Mouse (Mus musculus): ENCODE results near the gene Cpsf2. TPM values are rescaled to one million over a fixed set of nuclear protein-coding genes. Genes with fewer than 3 reads are reported as not detected.

The Cpsf2 gene
- polyA plus RNA-seq, 1 experiment from 2014 or later = 43.3 TPM

- no peak for ATAC-seq (ENCODE audit: low FRiP score)
- H3K9ac ChIP-seq (ENCODE audit: low read depth, low read length) = no peak overlapping the region
- H3K4me2 ChIP-seq (replicated peaks; ENCODE audit: low read depth, low read length) = peak overlapping the region; percentile 78; the same call in 1 of the 2 replicates
- no peaks in the 10 kb centered on the region for H3K27me3 ChIP-seq (ENCODE audit: control insufficient read depth, insufficient read depth, low read length)
- H3K27ac ChIP-seq (ENCODE audit: low read depth, low read length) = no peak overlapping the region
- WGBS = 94% methylated on average over 10 of the region's 10 CpGs
- no peaks in the 10 kb centered on the region for H3K36me3 ChIP-seq (ENCODE audit: control insufficient read depth, insufficient read depth, low read length)
- H3K9me3 ChIP-seq (ENCODE audit: control insufficient read depth, low read length) = no peaks in the 10 kb centered on the region
- no peaks in the 10 kb centered on the region; the same call in 1 of the 2 replicates for H3K4me1 ChIP-seq (replicated peaks; ENCODE audit: control insufficient read depth, insufficient read depth, low read length)
- H3K4me3 ChIP-seq (ENCODE audit: low read depth, low read length) = no peak overlapping the region
- DNase-seq (ENCODE audit: low spot score) = no peak
Measured at GRCm38 (mm10) chr12:101977404-101977915, 1.7 kb downstream of the Cpsf2 start.

GRCm38 (mm10) chr12:101978162-101978561 lies 2.4 kb downstream of the Cpsf2 start:
- Histone ChIP-seq H3K4me1 (replicated peaks; ENCODE audit: control insufficient read depth, insufficient read depth, low read length) (no peaks in the 10 kb centered on the region; the same call in 1 of the 2 replicates), H3K27me3 (ENCODE audit: control insufficient read depth, insufficient read depth, low read length) (no peaks in the 10 kb centered on the region), H3K36me3 (ENCODE audit: control insufficient read depth, insufficient read depth, low read length) (no peaks in the 10 kb centered on the region), H3K27ac (ENCODE audit: low read depth, low read length) (no peak overlapping the region), H3K4me3 (ENCODE audit: low read depth, low read length) (no peak overlapping the region), H3K9me3 (ENCODE audit: control insufficient read depth, low read length) (no peaks in the 10 kb centered on the region), H3K9ac (ENCODE audit: low read depth, low read length) (no peak overlapping the region), H3K4me2 (replicated peaks; ENCODE audit: low read depth, low read length) (no peak overlapping the region)
- DNase-seq (ENCODE audit: low spot score) (no peak), ATAC-seq (ENCODE audit: low FRiP score) (no peak)
- WGBS = 89% methylated on average over 5 of the region's 5 CpGs

GRCm38 (mm10) chr12:101978588-101978987 lies 2.8 kb downstream of the Cpsf2 start:
- no peak for ATAC-seq (ENCODE audit: low FRiP score)
- Histone ChIP-seq H3K9me3 (ENCODE audit: control insufficient read depth, low read length) (no peaks in the 10 kb centered on the region), H3K4me2 (replicated peaks; ENCODE audit: low read depth, low read length) (no peak overlapping the region), H3K4me3 (ENCODE audit: low read depth, low read length) (no peak overlapping the region), H3K4me1 (replicated peaks; ENCODE audit: control insufficient read depth, insufficient read depth, low read length) (no peaks in the 10 kb centered on the region; the same call in 1 of the 2 replicates), H3K36me3 (ENCODE audit: control insufficient read depth, insufficient read depth, low read length) (no peaks in the 10 kb centered on the region), H3K9ac (ENCODE audit: low read depth, low read length) (no peak overlapping the region), H3K27me3 (ENCODE audit: control insufficient read depth, insufficient read depth, low read length) (no peaks in the 10 kb centered on the region), H3K27ac (ENCODE audit: low read depth, low read length) (no peak overlapping the region)
- DNase-seq (ENCODE audit: low spot score) = no peak
- WGBS = 96% methylated on average over 1 of the region's 1 CpGs

- WGBS = 93% methylated on average over 8 of the region's 8 CpGs
- Histone ChIP-seq H3K9ac (ENCODE audit: low read depth, low read length) (no peak overlapping the region), H3K4me3 (ENCODE audit: low read depth, low read length) (no peak overlapping the region), H3K27ac (ENCODE audit: low read depth, low read length) (no peak overlapping the region), H3K9me3 (ENCODE audit: control insufficient read depth, low read length) (no peaks in the 10 kb centered on the region), H3K4me1 (replicated peaks; ENCODE audit: control insufficient read depth, insufficient read depth, low read length) (no peaks in the 10 kb centered on the region; the same call in 1 of the 2 replicates), H3K4me2 (replicated peaks; ENCODE audit: low read depth, low read length) (no peak overlapping the region), H3K27me3 (ENCODE audit: control insufficient read depth, insufficient read depth, low read length) (no peaks in the 10 kb centered on the region), H3K36me3 (ENCODE audit: control insufficient read depth, insufficient read depth, low read length) (no peaks in the 10 kb centered on the region)
- DNase-seq (ENCODE audit: low spot score) (no peak), ATAC-seq (ENCODE audit: low FRiP score) (no peak)
Measured at GRCm38 (mm10) chr12:101979213-101979750, 3.5 kb downstream of the Cpsf2 start.

GRCm38 (mm10) chr12:101980266-101980665 lies 4.5 kb downstream of the Cpsf2 start:
- no peaks in the 10 kb centered on the region for H3K9me3 ChIP-seq (ENCODE audit: control insufficient read depth, low read length)
- no peak overlapping the region for H3K27ac ChIP-seq (ENCODE audit: low read depth, low read length)
- 84% methylated on average over 5 of the region's 5 CpGs for WGBS
- H3K4me1 ChIP-seq (replicated peaks; ENCODE audit: control insufficient read depth, insufficient read depth, low read length) = no peaks in the 10 kb centered on the region; the same call in 1 of the 2 replicates
- DNase-seq (ENCODE audit: low spot score) = no peak
- ATAC-seq (ENCODE audit: low FRiP score) = no peak
- H3K36me3 ChIP-seq (ENCODE audit: control insufficient read depth, insufficient read depth, low read length) = 0 out of 2 replicates have a peak, but pooled peaks cover 2% of the 10 kb centered on the region
- H3K4me2 ChIP-seq (replicated peaks; ENCODE audit: low read depth, low read length) = no peak overlapping the region
- no peak overlapping the region for H3K9ac ChIP-seq (ENCODE audit: low read depth, low read length)
- no peak overlapping the region for H3K4me3 ChIP-seq (ENCODE audit: low read depth, low read length)
- H3K27me3 ChIP-seq (ENCODE audit: control insufficient read depth, insufficient read depth, low read length) = no peaks in the 10 kb centered on the region

- ATAC-seq (ENCODE audit: low FRiP score) = no peak
- H3K27me3 ChIP-seq (ENCODE audit: control insufficient read depth, insufficient read depth, low read length) = no peaks in the 10 kb centered on the region
- H3K4me1 ChIP-seq (replicated peaks; ENCODE audit: control insufficient read depth, insufficient read depth, low read length) = no peaks in the 10 kb centered on the region; the same call in 1 of the 2 replicates
- H3K9ac ChIP-seq (ENCODE audit: low read depth, low read length) = no peak overlapping the region
- no peak overlapping the region for H3K27ac ChIP-seq (ENCODE audit: low read depth, low read length)
- H3K36me3 ChIP-seq (ENCODE audit: control insufficient read depth, insufficient read depth, low read length) = 0 out of 2 replicates have a peak, but pooled peaks cover 2% of the 10 kb centered on the region
- H3K4me3 ChIP-seq (ENCODE audit: low read depth, low read length) = no peak overlapping the region
- 96% methylated on average over 2 of the region's 2 CpGs for WGBS
- no peak for DNase-seq (ENCODE audit: low spot score)
- no peak overlapping the region for H3K4me2 ChIP-seq (replicated peaks; ENCODE audit: low read depth, low read length)
- no peaks in the 10 kb centered on the region for H3K9me3 ChIP-seq (ENCODE audit: control insufficient read depth, low read length)
Measured at GRCm38 (mm10) chr12:101981559-101981958, 5.8 kb downstream of the Cpsf2 start.

- Histone ChIP-seq H3K9me3 (ENCODE audit: control insufficient read depth, low read length) (no peaks in the 10 kb centered on the region), H3K4me1 (replicated peaks; ENCODE audit: control insufficient read depth, insufficient read depth, low read length) (no peaks in the 10 kb centered on the region), H3K36me3 (ENCODE audit: control insufficient read depth, insufficient read depth, low read length) (0 out of 2 replicates have a peak, but pooled peaks cover 7% of the 10 kb centered on the region), H3K4me2 (replicated peaks; ENCODE audit: low read depth, low read length) (no peak overlapping the region), H3K9ac (ENCODE audit: low read depth, low read length) (no peak overlapping the region), H3K27ac (ENCODE audit: low read depth, low read length) (no peak overlapping the region), H3K27me3 (ENCODE audit: control insufficient read depth, insufficient read depth, low read length) (no peaks in the 10 kb centered on the region), H3K4me3 (ENCODE audit: low read depth, low read length) (no peak overlapping the region)
- 95% methylated on average over 9 of the region's 9 CpGs for WGBS
- DNase-seq (ENCODE audit: low spot score) = no peak
- ATAC-seq (ENCODE audit: low FRiP score) = no peak
Measured at GRCm38 (mm10) chr12:101982977-101983376, 7.2 kb downstream of the Cpsf2 start.

- ATAC-seq (ENCODE audit: low FRiP score) = no peak
- no peak overlapping the region for H3K9ac ChIP-seq (ENCODE audit: low read depth, low read length)
- H3K27ac ChIP-seq (ENCODE audit: low read depth, low read length) = no peak overlapping the region
- 72% methylated on average over 3 of the region's 3 CpGs for WGBS
- H3K4me2 ChIP-seq (replicated peaks; ENCODE audit: low read depth, low read length) = no peak overlapping the region
- no peaks in the 10 kb centered on the region for H3K9me3 ChIP-seq (ENCODE audit: control insufficient read depth, low read length)
- no peaks in the 10 kb centered on the region for H3K27me3 ChIP-seq (ENCODE audit: control insufficient read depth, insufficient read depth, low read length)
- no peak overlapping the region for H3K4me3 ChIP-seq (ENCODE audit: low read depth, low read length)
- H3K36me3 ChIP-seq (ENCODE audit: control insufficient read depth, insufficient read depth, low read length) = peaks cover 14% of the 10 kb centered on the region
- H3K4me1 ChIP-seq (replicated peaks; ENCODE audit: control insufficient read depth, insufficient read depth, low read length) = no peaks in the 10 kb centered on the region
- DNase-seq (ENCODE audit: low spot score) = no peak
Measured at GRCm38 (mm10) chr12:101985110-101985509, 9.3 kb downstream of the Cpsf2 start.

GRCm38 (mm10) chr12:101987659-101988058 lies 11.9 kb downstream of the Cpsf2 start:
- no peak for DNase-seq (ENCODE audit: low spot score)
- Histone ChIP-seq H3K36me3 (ENCODE audit: control insufficient read depth, insufficient read depth, low read length) (peaks cover 24% of the 10 kb centered on the region), H3K27ac (ENCODE audit: low read depth, low read length) (no peak overlapping the region), H3K4me2 (replicated peaks; ENCODE audit: low read depth, low read length) (no peak overlapping the region), H3K4me1 (replicated peaks; ENCODE audit: control insufficient read depth, insufficient read depth, low read length) (no peaks in the 10 kb centered on the region), H3K9ac (ENCODE audit: low read depth, low read length) (no peak overlapping the region), H3K27me3 (ENCODE audit: control insufficient read depth, insufficient read depth, low read length) (no peaks in the 10 kb centered on the region), H3K4me3 (ENCODE audit: low read depth, low read length) (no peak overlapping the region), H3K9me3 (ENCODE audit: control insufficient read depth, low read length) (no peaks in the 10 kb centered on the region)
- 94% methylated on average over 6 of the region's 6 CpGs for WGBS
- ATAC-seq (ENCODE audit: low FRiP score) = no peak
